Mouse (Mus musculus) hindbrain, embryonic 16.5 days (tissue): ENCODE data around the gene Strn3. TPM values are rescaled to one million over a fixed set of nuclear protein-coding genes. Genes with fewer than 3 reads are reported as not detected.

Source experiments
- ATAC-seq: fragments of 200-750 bp; cut with Nextera tagmentation; 2 replicates; pipeline ENCODE4 v1.8.0; 2017; ENCODE audit warnings: moderate TSS enrichment, moderate library complexity
- H3K27ac ChIP-seq: fragments of 300-500 bp; sonication (generic); 2 replicates; pipeline ENCODE4 v1.5.1; 2014; ENCODE audit warnings: low read depth, mild to moderate bottlenecking, control low read depth, low read length, moderate library complexity
- H3K27me3 ChIP-seq: fragments of 300-500 bp; sonication (generic); replicated peaks from 2 replicates; pipeline ENCODE4 v1.6.1; 2014; ENCODE audit warnings: low read length; ENCODE audit not compliant: control insufficient read depth, insufficient read depth
- H3K36me3 ChIP-seq: fragments of 300-500 bp; sonication (generic); 2 replicates; pipeline ENCODE4 v1.6.1; 2014; ENCODE audit warnings: mild to moderate bottlenecking, low read length, moderate library complexity, mixed read lengths; ENCODE audit not compliant: control insufficient read depth, insufficient read depth
- H3K4me1 ChIP-seq: fragments of 300-500 bp; sonication (generic); 2 replicates; pipeline ENCODE4 v1.6.1; 2014; ENCODE audit warnings: low read depth, low read length; ENCODE audit not compliant: control insufficient read depth, insufficient read depth
- H3K4me2 ChIP-seq: fragments of 300-500 bp; sonication (generic); 2 replicates; pipeline ENCODE4 v1.6.1; 2014; ENCODE audit warnings: mild to moderate bottlenecking, low read length, control low read depth, moderate library complexity
- H3K4me3 ChIP-seq: fragments of 300-500 bp; sonication (generic); 2 replicates; pipeline ENCODE4 v1.5.1; 2014; ENCODE audit warnings: mild to moderate bottlenecking, low read length, control low read depth, moderate library complexity
- H3K9ac ChIP-seq: fragments of 300-500 bp; sonication (generic); 2 replicates; pipeline ENCODE4 v1.6.1; 2014; ENCODE audit warnings: low read depth, mild to moderate bottlenecking, control low read depth, low read length, moderate library complexity
- H3K9me3 ChIP-seq: fragments of 300-500 bp; sonication (generic); 2 replicates; pipeline ENCODE4 v1.6.1; 2014; ENCODE audit warnings: mild to moderate bottlenecking, low read length, moderate library complexity; ENCODE audit not compliant: control insufficient read depth
- WGBS: fragments of 180-500 bp; shearing (Covaris S2); extraction: QIAGEN DNeasy Blood & Tissue Kit; methylation state at CpG from one replicate; pipeline ENCODE4 v1.1.7; 2014; 5-methylcytosine and 5-hydroxymethylcytosine counted together
- polyA plus RNA-seq: library from polyadenylated mRNA; unstranded; fragments of >200 nt; fragmentation: Nextera tagmentation; extraction: Ambion mirVana; gene quantifications from 2 replicates; pipeline ENCODE4 v1.2.1, GENCODE M21; 2015

The Strn3 gene
- polyA plus RNA-seq = 28.7 and 33.9 TPM in 2 replicates

DNA sequence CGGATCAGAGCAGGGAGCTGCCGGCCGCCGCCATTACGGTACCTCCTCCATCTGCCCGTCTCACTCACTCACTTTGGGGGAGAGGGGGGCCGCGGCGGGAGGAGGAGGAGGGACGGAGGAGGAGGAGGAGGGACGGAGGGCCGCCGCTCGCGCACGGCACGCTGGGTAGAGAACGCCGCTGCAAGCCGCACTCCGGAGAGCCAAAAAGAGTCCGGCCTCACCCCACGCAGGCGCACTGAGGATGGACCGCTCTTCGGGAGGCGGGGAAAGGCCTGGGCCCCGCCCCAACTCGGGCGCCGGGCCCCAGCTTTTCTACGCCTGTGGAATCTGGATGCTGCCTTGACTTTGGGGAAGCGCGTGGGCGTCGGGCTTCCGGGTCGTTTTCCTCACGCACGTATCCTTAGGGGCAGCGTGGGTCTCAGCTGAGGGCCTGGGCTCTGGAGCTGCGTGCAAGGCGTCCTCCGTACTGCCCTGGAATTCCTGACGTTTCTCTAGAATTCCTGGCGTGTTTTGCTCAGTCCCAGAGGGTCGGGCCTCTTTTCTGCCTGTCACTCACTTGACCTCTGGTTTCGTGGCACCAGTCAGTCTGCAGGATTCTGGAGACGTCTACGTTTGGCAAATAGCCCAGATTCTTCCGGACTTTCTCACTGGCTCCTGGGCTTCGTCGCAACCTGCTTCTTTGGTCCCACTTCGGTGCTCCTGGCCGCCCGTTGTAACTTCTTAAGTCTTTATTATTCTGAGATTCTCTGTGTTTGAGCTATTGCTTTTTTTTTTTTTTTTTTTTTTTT lies at the start of gene Strn3:
TSS of gene Strn3 (minus strand) at position 53 of the 788 bp plus-strand sequence.
- peak within 1 kb of the TSS; percentile 73 for H3K4me2 ChIP-seq
- peak within 1 kb of the TSS; percentile 86 for H3K9ac ChIP-seq
- under 1% methylated on average over 44 of the region's 56 CpGs for WGBS
- ATAC-seq = peak; percentile 96
- H3K4me1 ChIP-seq = peaks cover 9% of the 10 kb centered on the region
- peak within 1 kb of the TSS; percentile 100 for H3K27ac ChIP-seq
- H3K27me3 ChIP-seq = no peaks in the 10 kb centered on the region
- H3K36me3 ChIP-seq = no peaks in the 10 kb centered on the region
- peak within 1 kb of the TSS; percentile 63 for H3K4me3 ChIP-seq
- no peaks in the 10 kb centered on the region for H3K9me3 ChIP-seq

DNA sequence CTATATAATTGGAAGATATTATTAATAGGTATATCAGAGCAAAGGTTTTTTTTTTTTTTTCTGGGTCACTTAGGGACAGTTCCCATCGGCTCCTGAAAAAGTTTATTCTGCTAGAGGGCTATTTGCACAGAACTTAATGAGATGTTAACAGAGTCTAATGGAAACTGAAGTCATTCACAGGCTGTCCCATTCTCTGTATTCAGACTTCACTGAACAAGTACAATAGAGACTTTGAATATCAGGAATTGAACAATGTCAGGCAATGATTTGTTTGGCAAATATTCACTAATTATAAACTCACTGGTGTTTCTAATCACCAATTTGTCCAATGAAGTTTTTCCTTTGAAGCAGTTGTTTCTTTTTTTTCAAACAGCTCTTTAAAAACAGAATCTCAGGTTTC lies 45.1 kb upstream of the Strn3 start:
- Histone ChIP-seq H3K9me3 (no peaks in the 10 kb centered on the region), H3K27ac (no peak overlapping the region), H3K4me2 (no peak overlapping the region), H3K4me1 (no peaks in the 10 kb centered on the region), H3K4me3 (no peak overlapping the region), H3K27me3 (no peaks in the 10 kb centered on the region), H3K9ac (no peak overlapping the region), H3K36me3 (0 out of 2 replicates have a peak, but pooled peaks cover 3% of the 10 kb centered on the region)
- no peak for ATAC-seq
- WGBS = 18% methylated on average over 1 of the region's 1 CpGs

DNA sequence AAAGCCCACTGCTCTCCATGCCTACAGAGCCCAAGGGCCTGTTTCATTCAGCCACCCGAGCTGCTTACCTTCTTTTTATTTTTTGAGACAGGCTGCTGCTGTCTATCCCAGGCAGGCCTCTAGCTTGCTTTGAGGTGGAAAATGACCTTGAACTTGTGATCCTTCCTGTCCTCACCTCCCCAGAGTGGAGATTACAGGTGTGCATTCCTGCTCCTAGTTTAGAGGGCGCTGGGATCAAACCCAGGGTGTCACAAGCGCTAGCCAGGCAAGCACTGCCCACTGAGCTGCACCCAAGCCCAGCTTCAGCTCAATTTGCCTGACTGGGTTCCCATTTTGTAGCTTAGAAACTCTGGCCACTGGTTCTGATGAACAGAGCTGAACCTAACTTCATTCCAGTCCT lies 44.7 kb upstream of the Strn3 start:
- no peak overlapping the region for H3K27ac ChIP-seq
- ATAC-seq = no peak
- H3K4me1 ChIP-seq = no peaks in the 10 kb centered on the region
- no peaks in the 10 kb centered on the region for H3K36me3 ChIP-seq
- no peak overlapping the region for H3K4me3 ChIP-seq
- WGBS = 59% methylated on average over 3 of the region's 3 CpGs
- no peaks in the 10 kb centered on the region for H3K9me3 ChIP-seq
- no peak overlapping the region for H3K9ac ChIP-seq
- H3K4me2 ChIP-seq = no peak overlapping the region
- no peaks in the 10 kb centered on the region for H3K27me3 ChIP-seq

DNA sequence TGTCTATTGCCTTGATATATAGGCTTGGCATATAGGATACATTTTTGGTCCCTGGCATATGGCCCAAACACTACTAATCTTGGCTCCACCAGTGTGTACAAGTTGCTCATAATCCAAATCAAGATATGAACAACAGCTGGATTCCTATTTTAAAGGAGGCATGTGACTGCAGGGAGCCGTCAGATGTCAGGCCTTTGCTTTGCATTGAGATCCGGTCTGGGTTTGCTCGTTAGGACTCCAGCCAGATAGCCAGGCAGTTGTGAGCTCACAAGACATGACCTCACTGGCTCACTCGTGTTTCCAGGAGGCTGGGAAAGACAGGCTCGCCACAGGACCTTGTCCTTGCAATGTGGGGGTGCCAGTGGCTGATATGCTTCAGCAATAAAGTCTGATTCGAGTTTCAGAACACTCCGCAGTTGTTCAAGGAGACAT lies 44.2 kb upstream of the Strn3 start:
- peak; percentile 43 for ATAC-seq
- Histone ChIP-seq H3K36me3 (peaks cover 2% of the 10 kb centered on the region; the same call in 1 of the 2 replicates), H3K4me1 (no peaks in the 10 kb centered on the region), H3K27me3 (no peaks in the 10 kb centered on the region), H3K4me3 (no peak overlapping the region), H3K27ac (no peak overlapping the region), H3K9ac (no peak overlapping the region), H3K4me2 (no peak overlapping the region), H3K9me3 (no peaks in the 10 kb centered on the region)
- 54% methylated on average over 7 of the region's 7 CpGs for WGBS

DNA sequence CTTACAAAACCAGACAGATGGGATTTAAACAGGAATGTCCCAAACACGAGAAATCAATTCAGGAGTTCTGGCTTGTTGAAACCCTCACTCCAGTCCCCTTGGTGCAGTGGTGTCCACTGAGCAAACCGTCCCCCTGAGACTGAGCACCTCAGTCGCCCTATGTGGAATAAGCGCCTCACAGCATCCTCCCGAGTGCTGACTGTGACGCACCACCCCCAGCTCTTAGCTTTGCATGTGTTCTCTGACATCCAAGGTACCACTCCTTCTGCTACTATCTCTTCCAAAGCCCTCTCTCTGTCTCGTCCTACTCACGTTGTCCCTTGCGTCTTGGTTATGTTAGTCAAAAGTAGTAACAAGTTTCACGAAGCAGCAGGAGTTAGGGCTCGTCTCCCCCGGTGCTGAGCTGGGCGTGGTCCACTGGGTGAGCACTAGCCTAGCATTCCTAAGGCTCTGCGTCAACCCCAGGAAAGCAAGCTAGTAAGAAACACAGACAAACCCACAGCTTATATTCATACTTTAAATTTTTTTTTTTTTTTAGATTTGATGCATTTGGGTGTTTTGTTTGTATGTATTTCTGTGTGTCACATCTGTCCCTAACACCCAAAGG lies 43.0 kb upstream of the Strn3 start:
- WGBS = 86% methylated on average over 14 of the region's 14 CpGs
- Histone ChIP-seq H3K27ac (no peak overlapping the region), H3K36me3 (peaks cover 4% of the 10 kb centered on the region; the same call in 1 of the 2 replicates), H3K9ac (no peak overlapping the region), H3K4me3 (no peak overlapping the region), H3K9me3 (no peaks in the 10 kb centered on the region), H3K27me3 (no peaks in the 10 kb centered on the region), H3K4me1 (no peaks in the 10 kb centered on the region), H3K4me2 (no peak overlapping the region)
- no peak for ATAC-seq

DNA sequence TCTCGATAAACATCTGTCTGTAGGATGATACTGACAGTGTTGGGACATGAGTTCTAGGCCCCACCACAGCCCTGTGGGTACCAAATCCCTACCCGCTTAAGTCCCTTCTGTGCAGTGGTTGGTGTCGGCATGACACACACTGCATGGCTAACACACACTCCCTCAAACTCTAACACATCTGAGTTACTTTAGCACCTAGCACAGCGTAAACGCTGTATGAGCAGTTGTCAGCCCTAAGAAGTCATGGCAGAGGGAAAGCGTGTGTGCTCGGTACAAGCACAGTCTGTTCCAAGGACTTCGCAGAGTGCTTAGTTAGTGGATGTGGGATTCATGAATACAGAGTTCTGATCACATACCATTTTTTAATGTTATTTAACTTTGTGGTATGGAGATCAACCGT lies 38.1 kb upstream of the Strn3 start:
- WGBS = 95% methylated on average over 9 of the region's 9 CpGs
- Histone ChIP-seq H3K4me1 (no peaks in the 10 kb centered on the region), H3K27me3 (no peaks in the 10 kb centered on the region), H3K27ac (no peak overlapping the region), H3K9me3 (no peaks in the 10 kb centered on the region), H3K4me2 (no peak overlapping the region), H3K9ac (no peak overlapping the region), H3K36me3 (peaks cover 4% of the 10 kb centered on the region; the same call in 1 of the 2 replicates), H3K4me3 (no peak overlapping the region)
- no peak for ATAC-seq

DNA sequence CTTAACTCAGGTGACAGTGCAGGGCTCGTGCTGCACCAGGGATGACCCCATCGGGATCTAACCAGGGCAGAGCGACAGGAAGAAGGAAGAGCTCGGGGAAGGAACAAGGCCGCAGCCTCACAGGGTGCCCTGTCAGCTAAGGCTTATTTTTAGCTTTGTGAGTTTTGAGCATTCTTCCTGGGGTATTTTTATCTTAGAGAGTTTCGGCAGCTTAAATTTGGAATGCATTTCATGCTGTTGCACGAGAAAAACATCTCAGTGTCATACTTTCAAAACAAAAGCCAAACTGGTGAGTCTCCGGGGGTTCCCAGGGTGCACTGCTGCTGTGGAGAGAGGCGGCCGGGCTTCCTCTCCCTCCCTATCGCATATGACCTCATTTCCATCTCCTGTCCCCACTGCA lies 37.4 kb upstream of the Strn3 start:
- H3K9me3 ChIP-seq = no peaks in the 10 kb centered on the region
- H3K4me1 ChIP-seq = no peaks in the 10 kb centered on the region
- 72% methylated on average over 11 of the region's 11 CpGs for WGBS
- H3K27ac ChIP-seq = no peak overlapping the region
- no peak overlapping the region for H3K9ac ChIP-seq
- H3K4me3 ChIP-seq = no peak overlapping the region
- no peak for ATAC-seq
- H3K36me3 ChIP-seq = peaks cover 5% of the 10 kb centered on the region
- H3K4me2 ChIP-seq = no peak overlapping the region
- no peaks in the 10 kb centered on the region for H3K27me3 ChIP-seq

DNA sequence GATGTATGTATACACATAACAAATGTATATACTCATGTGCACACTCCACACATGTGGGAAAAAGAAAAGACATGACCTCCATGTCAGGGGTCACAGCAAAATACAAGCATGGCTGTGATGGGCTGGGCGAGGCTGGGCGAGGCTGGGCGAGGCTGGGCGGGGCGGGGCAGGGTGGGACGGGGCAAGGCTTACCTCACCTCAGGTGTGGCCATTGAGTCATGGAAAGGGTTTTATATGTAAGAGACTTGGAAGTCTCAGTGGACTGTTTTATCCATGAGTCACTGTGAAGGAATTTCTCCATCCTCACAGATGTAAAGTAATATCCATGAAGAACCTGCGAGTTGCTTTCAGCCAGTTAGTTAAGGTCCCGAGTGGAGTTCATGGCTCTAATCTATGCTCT lies 30.1 kb upstream of the Strn3 start:
- Histone ChIP-seq H3K9ac (no peak overlapping the region), H3K36me3 (peaks cover 11% of the 10 kb centered on the region; the same call in 1 of the 2 replicates), H3K27ac (no peak overlapping the region), H3K4me1 (no peaks in the 10 kb centered on the region), H3K27me3 (no peaks in the 10 kb centered on the region), H3K4me2 (no peak overlapping the region), H3K9me3 (no peaks in the 10 kb centered on the region), H3K4me3 (no peak overlapping the region)
- ATAC-seq = no peak
- 94% methylated on average over 8 of the region's 8 CpGs for WGBS

DNA sequence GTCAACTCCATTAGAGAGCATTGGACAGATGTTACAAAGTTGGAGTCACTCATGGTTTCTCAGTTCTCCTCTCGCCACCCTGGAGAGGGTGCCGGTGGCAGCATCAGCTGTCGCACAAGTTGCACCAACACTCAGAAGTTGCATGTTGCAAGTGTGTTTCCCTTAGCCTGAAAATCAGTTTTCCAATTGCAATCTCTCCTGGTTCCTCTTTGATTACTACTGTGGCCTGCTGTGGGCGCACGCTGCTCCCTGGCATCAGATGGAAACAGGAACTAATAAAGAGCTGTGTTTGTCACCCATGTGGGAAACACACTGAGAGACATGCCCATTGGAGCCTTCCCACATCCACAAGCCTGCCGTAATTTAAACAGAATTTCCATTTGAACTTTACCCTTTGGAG lies 26.9 kb upstream of the Strn3 start:
- no peak for ATAC-seq
- WGBS = 87% methylated on average over 6 of the region's 6 CpGs
- H3K4me1 ChIP-seq = no peaks in the 10 kb centered on the region

More for the DNA sequence above, 26.9 kb upstream of the Strn3 start:
- H3K27ac ChIP-seq = no peak overlapping the region
- H3K36me3 ChIP-seq = peaks cover 6% of the 10 kb centered on the region; the same call in 1 of the 2 replicates
- no peak overlapping the region for H3K4me3 ChIP-seq
- no peak overlapping the region for H3K4me2 ChIP-seq
- no peak overlapping the region for H3K9ac ChIP-seq
- no peaks in the 10 kb centered on the region for H3K27me3 ChIP-seq
- H3K9me3 ChIP-seq = no peaks in the 10 kb centered on the region
